Mouse (Mus musculus) heart, postnatal 0 days (tissue): ENCODE measurements at regions not wholly inside any gene's neighbourhood (a gene's known extent, or its start where the extent isn't known, plus 50 kb on each side); places are given as distances from the start of the nearest gene placed in this dataset.

Experiments
- CTCF ChIP-seq: IDR thresholded peaks from 2 replicates; pipeline ENCODE4 v1.5.1; 2016; ENCODE audit warnings: antibody characterized with exemption, control low read depth, low read depth
- EP300 ChIP-seq: IDR thresholded peaks from 2 replicates; pipeline ENCODE4 v1.6.1; 2016; ENCODE audit warnings: antibody characterized with exemption, low read depth

DNA sequence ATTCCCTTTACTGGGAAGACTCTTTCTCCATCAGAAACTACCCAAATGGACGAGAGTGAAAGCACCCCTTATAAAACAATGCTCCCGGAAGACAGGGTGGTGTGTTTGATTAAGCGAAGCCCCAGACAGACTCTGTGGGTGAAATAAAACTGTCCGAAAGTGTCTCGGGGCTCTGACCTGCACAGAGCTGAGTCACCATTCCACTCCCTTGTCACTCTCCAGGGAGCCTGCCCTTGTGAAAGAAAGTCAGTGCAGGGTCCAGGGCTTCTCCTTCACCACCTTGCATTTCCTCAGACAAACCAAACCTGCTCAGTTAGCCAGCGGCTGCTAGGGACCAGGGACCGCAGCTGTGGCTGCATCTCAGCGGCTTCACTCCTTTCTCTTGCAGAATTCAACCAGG lies 222.3 kb upstream of the Irx3 start:
- TF ChIP-seq CTCF = no peak
- TF ChIP-seq EP300 = no peak
